ENCODE assay signal across 24 mouse cellular contexts in genomic region chr10:12929149-12929856, GRCm38 (mm10). TPM values are rescaled to one million over a fixed set of nuclear protein-coding genes. Genes with fewer than 3 reads are reported as not detected.
DNase-seq lines count a peak whose midpoint lies in the region; ATAC-seq and TF ChIP-seq lines count a peak whose summit lies in the region.
"Had no signal": no experiment of that assay in that cellular context is flagged by ENCODE, and none has a peak within 500 bp of the region (broad histone marks: within the 10 kb centered on the region; RNA-seq: fewer than 3 reads in every experiment).

No protein-coding gene starts in this region.

- H3K79me2 ChIP-seq in MEL (ENCODE audit: control insufficient read depth, insufficient read depth, low read length, poor library complexity): no peaks in the 10 kb centered on the region

- TF ChIP-seq CTCF in MEL (IDR thresholded peaks at IDR 0.05 in 2 of 3, conservative IDR thresholded peaks at IDR 0.05 in 1 of 3; ENCODE audit: control insufficient read depth in 1 of 3, insufficient read depth in 1 of 3, low read depth in 2 of 3, low read length in 3 of 3, poor library complexity in 1 of 3, severe bottlenecking in 1 of 3): no peak

- H3K4me2 ChIP-seq in midbrain, embryonic 11.5 days: no peak overlapping the region
- no peak overlapping the region for H3K4me2 ChIP-seq in midbrain, embryonic 16.5 days (ENCODE audit: low read length)
- H3K4me2 ChIP-seq in forebrain, embryonic 12.5 days: no peak overlapping the region
- H3K4me2 ChIP-seq: embryonic facial prominence, embryonic 15.5 days; hindbrain, embryonic 15.5 days; limb, embryonic 13.5 days; lung, embryonic 14.5 days; midbrain, embryonic 15.5 days; neural tube, embryonic 12.5 days had no signal

- ATAC-seq in midbrain, embryonic 11.5 days (ENCODE audit: low FRiP score): no peak
- ATAC-seq in midbrain, embryonic 16.5 days: no peak
- ATAC-seq in inflammation-experienced regulatory T-cells, adult 6 months: peak; percentile 65
- ATAC-seq in megakaryocyte-erythroid progenitor cell, adult 5-6 weeks (replicated peaks; ENCODE audit: low FRiP score, low TSS enrichment, poor library complexity, severe bottlenecking): peak; percentile 50; the same call in 1 of the 2 replicates
- no peak for ATAC-seq in forebrain, embryonic 12.5 days (ENCODE audit: low FRiP score)
- ATAC-seq: midbrain, embryonic 15.5 days had no signal

- peak; percentile 72 for DNase-seq in midbrain, embryonic 11.5 days (ENCODE audit: low spot score, missing footprints)
- peak; percentile 81 for DNase-seq in MEL (ENCODE audit: low read depth, low spot score)
- DNase-seq in layer of hippocampus, postnatal 36 days: no peak
- no peak for DNase-seq in urinary bladder, postnatal 14 days (ENCODE audit: low spot score)
- DNase-seq: adrenal gland, postnatal 14 days; cerebellum, adult 9-10 months; gastrocnemius, postnatal 36 days; heart, postnatal 14 days; kidney, adult 11 months; kidney, postnatal 10 days; lung, embryonic 14.5 days; right cerebral cortex, postnatal 14 days had no signal

- 0 out of 4 replicates have a peak, but pooled peaks of 1 of the 2 experiments have one; percentile 15 for TF ChIP-seq EP300 in MEL (IDR thresholded peaks at IDR 0.05; ENCODE audit: low read depth in 1 of 2, low read length in 2 of 2)

- H3K4me1 ChIP-seq in midbrain, embryonic 11.5 days (ENCODE audit: control insufficient read depth, insufficient read depth, low read length): no peaks in the 10 kb centered on the region
- H3K4me1 ChIP-seq in midbrain, embryonic 16.5 days (ENCODE audit: control insufficient read depth, insufficient read depth, low read length): no peaks in the 10 kb centered on the region
- H3K4me1 ChIP-seq in MEL (ENCODE audit: control insufficient read depth in 1 of 2, insufficient read depth in 2 of 2, low read length in 2 of 2): peaks cover 6 to 10% of the 10 kb centered on the region in 2 experiments
- peaks cover 3% of the 10 kb centered on the region; the same call in 1 of the 2 replicates for H3K4me1 ChIP-seq in forebrain, embryonic 12.5 days
- H3K4me1 ChIP-seq: hindbrain, embryonic 15.5 days; midbrain, embryonic 15.5 days; neural tube, embryonic 12.5 days had no signal

- H3K27ac ChIP-seq in midbrain, embryonic 11.5 days (ENCODE audit: low read depth, low read length): no peak overlapping the region
- H3K27ac ChIP-seq in midbrain, embryonic 16.5 days (ENCODE audit: low read length): no peak overlapping the region
- peak overlapping the region; percentile 66 for H3K27ac ChIP-seq in MEL (ENCODE audit: control insufficient read depth, low read depth, low read length)
- H3K27ac ChIP-seq in forebrain, embryonic 12.5 days: no peak overlapping the region
- H3K27ac ChIP-seq: embryonic facial prominence, embryonic 15.5 days; heart, embryonic 10.5 days; hindbrain, embryonic 15.5 days; layer of hippocampus, adult 2 months; left cerebral cortex, adult 2 months; limb, embryonic 13.5 days; midbrain, embryonic 15.5 days; neural tube, embryonic 12.5 days had no signal

- no peak for TF ChIP-seq POLR2A in MEL (IDR thresholded peaks at IDR 0.05; ENCODE audit: control insufficient read depth in 1 of 2, insufficient read depth in 1 of 2, low read depth in 1 of 2, low read length in 2 of 2, poor library complexity in 1 of 2)

- no peak for TF ChIP-seq RAD21 in MEL (IDR thresholded peaks at IDR 0.05; ENCODE audit: low read depth, low read length)

- H3K9me3 ChIP-seq in midbrain, embryonic 11.5 days (ENCODE audit: control insufficient read depth, low read length): no peaks in the 10 kb centered on the region
- H3K9me3 ChIP-seq in midbrain, embryonic 16.5 days (replicated peaks; ENCODE audit: control insufficient read depth, low read length, poor library complexity, severe bottlenecking): no peaks in the 10 kb centered on the region
- no peaks in the 10 kb centered on the region for H3K9me3 ChIP-seq in MEL (replicated peaks; ENCODE audit: insufficient read depth, low read length)
- no peaks in the 10 kb centered on the region for H3K9me3 ChIP-seq in forebrain, embryonic 12.5 days
- H3K9me3 ChIP-seq: embryonic facial prominence, embryonic 15.5 days; heart, embryonic 10.5 days; hindbrain, embryonic 15.5 days; limb, embryonic 13.5 days; midbrain, embryonic 15.5 days; neural tube, embryonic 12.5 days had no signal

- no peak overlapping the region for H3K4me3 ChIP-seq in midbrain, embryonic 11.5 days (ENCODE audit: low read depth, low read length)
- no peak overlapping the region for H3K4me3 ChIP-seq in midbrain, embryonic 16.5 days (ENCODE audit: low read depth, low read length)
- H3K4me3 ChIP-seq in MEL (ENCODE audit: control insufficient read depth in 1 of 2, insufficient read depth in 1 of 2, low read depth in 2 of 2, low read length in 2 of 2): peak overlapping the region; percentile 23 to 31; a peak in 3 of 4 replicates
- H3K4me3 ChIP-seq in forebrain, embryonic 12.5 days (replicated peaks): no peak overlapping the region
- H3K4me3 ChIP-seq: embryonic facial prominence, embryonic 15.5 days; heart, embryonic 10.5 days; hindbrain, embryonic 15.5 days; layer of hippocampus, adult 2 months; left cerebral cortex, adult 2 months; limb, embryonic 13.5 days; midbrain, embryonic 15.5 days; neural tube, embryonic 12.5 days had no signal

- 84% methylated on average over 7 of the region's 7 CpGs for WGBS in midbrain, embryonic 11.5 days
- 90% methylated on average over 7 of the region's 7 CpGs for WGBS in midbrain, embryonic 16.5 days
- 94% methylated on average over 7 of the region's 7 CpGs for WGBS in forebrain, embryonic 12.5 days

- no peaks in the 10 kb centered on the region for H3K36me3 ChIP-seq in midbrain, embryonic 11.5 days (ENCODE audit: control insufficient read depth, insufficient read depth, low read length)
- no peaks in the 10 kb centered on the region for H3K36me3 ChIP-seq in midbrain, embryonic 16.5 days (ENCODE audit: control insufficient read depth, insufficient read depth, low read length)
- H3K36me3 ChIP-seq in MEL (ENCODE audit: control insufficient read depth in 1 of 2, insufficient read depth in 2 of 2, low read length in 2 of 2): peaks cover 0 to 12% of the 10 kb centered on the region in 2 experiments; a peak in 2 of 4 replicates
- H3K36me3 ChIP-seq in forebrain, embryonic 12.5 days (replicated peaks): no peaks in the 10 kb centered on the region
- H3K36me3 ChIP-seq: embryonic facial prominence, embryonic 15.5 days; heart, embryonic 10.5 days; hindbrain, embryonic 15.5 days; limb, embryonic 13.5 days; midbrain, embryonic 15.5 days; neural tube, embryonic 12.5 days had no signal

- H3K27me3 ChIP-seq in midbrain, embryonic 11.5 days (ENCODE audit: control insufficient read depth, insufficient read depth, low read length): no peaks in the 10 kb centered on the region
- H3K27me3 ChIP-seq in midbrain, embryonic 16.5 days (ENCODE audit: control insufficient read depth, insufficient read depth, low read depth, low read length): no peaks in the 10 kb centered on the region
- H3K27me3 ChIP-seq in MEL (ENCODE audit: control insufficient read depth in 1 of 2, insufficient read depth in 2 of 2, low read length in 2 of 2): no peaks in the 10 kb centered on the region
- no peaks in the 10 kb centered on the region for H3K27me3 ChIP-seq in forebrain, embryonic 12.5 days
- H3K27me3 ChIP-seq: embryonic facial prominence, embryonic 15.5 days; hindbrain, embryonic 15.5 days; limb, embryonic 13.5 days; midbrain, embryonic 15.5 days; neural tube, embryonic 12.5 days had no signal

- H3K9ac ChIP-seq in midbrain, embryonic 11.5 days (ENCODE audit: low read length): no peak overlapping the region
- no peak overlapping the region for H3K9ac ChIP-seq in midbrain, embryonic 16.5 days (ENCODE audit: low read depth, low read length)
- H3K9ac ChIP-seq in MEL (ENCODE audit: control insufficient read depth, low read depth, low read length, poor library complexity, severe bottlenecking): peak overlapping the region; percentile 36
- H3K9ac ChIP-seq in forebrain, embryonic 12.5 days: no peak overlapping the region
- H3K9ac ChIP-seq: embryonic facial prominence, embryonic 15.5 days; hindbrain, embryonic 15.5 days; limb, embryonic 13.5 days; lung, embryonic 14.5 days; midbrain, embryonic 15.5 days; neural tube, embryonic 12.5 days had no signal

TF ChIP-seq in MEL, 35 proteins besides CTCF, POLR2A, EP300 and RAD21 (continues in another document):
- TF ChIP-seq HCFC1 (IDR thresholded peaks at IDR 0.05; ENCODE audit: low read depth, low read length): no peak
- no peak for TF ChIP-seq GABPA (IDR thresholded peaks at IDR 0.05; ENCODE audit: low read depth, low read length)
- no peak for TF ChIP-seq MEF2A (IDR thresholded peaks at IDR 0.05; ENCODE audit: extremely low read depth, insufficient replicate concordance, low read depth, low read length, poor library complexity, severe bottlenecking)
- TF ChIP-seq GATA1 (IDR thresholded peaks at IDR 0.05; ENCODE audit: low read depth, low read length): no peak
- TF ChIP-seq SIN3A (IDR thresholded peaks at IDR 0.05; ENCODE audit: low read length): no peak
- TF ChIP-seq ELF1 (IDR thresholded peaks at IDR 0.05; ENCODE audit: low read depth, low read length): 0 out of 2 replicates have a peak, but pooled peaks have one; percentile 10
- TF ChIP-seq CHD1 (IDR thresholded peaks at IDR 0.05; ENCODE audit: low read depth, low read length): no peak
- peak; percentile 95 for TF ChIP-seq TBP (IDR thresholded peaks at IDR 0.05; ENCODE audit: low read depth, low read length)
- no peak for TF ChIP-seq JUND (IDR thresholded peaks at IDR 0.05; ENCODE audit: low read depth, low read length)
- TF ChIP-seq E2F4 (IDR thresholded peaks at IDR 0.05; ENCODE audit: borderline replicate concordance, low read depth, low read length): no peak
- peak; percentile 86 for TF ChIP-seq ZNF384 (IDR thresholded peaks at IDR 0.05; ENCODE audit: low read depth, low read length)
- 0 out of 2 replicates have a peak, but pooled peaks have one; percentile 25 for TF ChIP-seq ETS1 (IDR thresholded peaks at IDR 0.05; ENCODE audit: low read depth, low read length)
- no peak for TF ChIP-seq ZC3H11A (IDR thresholded peaks at IDR 0.05; ENCODE audit: low read depth, low read length)

RNA-seq across cellular contexts. Expression of gene Stx11, which starts 34.8 kb away (rescaled TPM):
- polyA plus RNA-seq in midbrain, embryonic 11.5 days (2014; fragmentation: Nextera tagmentation; extraction: Ambion mirVana): 2.0 and 2.2 TPM in 2 replicates
- polyA plus RNA-seq in midbrain, embryonic 16.5 days (2015; fragmentation: Nextera tagmentation; extraction: Ambion mirVana): 1.3 and 1.7 TPM in 2 replicates
- 1.9 and 3.2 TPM in 2 replicates for total RNA-seq in MEL (2012; rRNA removed)
- 1 to 10 TPM in 1 of 2 experiments, not detected in 1; 2.9 TPM for polyA plus RNA-seq in MEL (2012; ENCODE audit: insufficient read depth in 1 of 2, insufficient read length in 2 of 2, low read depth in 1 of 2, low replicate concordance in 2 of 2, missing spikeins in 1 of 2)
- 10 to 100 TPM; 19.2 to 28.4 (median 20.6) TPM for polyA plus RNA-seq in inflammation-experienced regulatory T-cells, adult 6 months (2017; shearing (Covaris generic))
- 16.8 and 18.1 TPM in 2 replicates for total RNA-seq in megakaryocyte-erythroid progenitor cell, adult 5-6 weeks (2014; fragmentation: Nextera tagmentation)
- total RNA-seq in megakaryocyte-erythroid progenitor cell, adult 5-6 weeks (2017): 13.3 and 14.6 TPM in 2 replicates
- total RNA-seq in layer of hippocampus, postnatal 36 days (2021): under 1 TPM; 0.15 to 0.23 TPM
- polyA plus RNA-seq in forebrain, embryonic 12.5 days (2016; fragmentation: Nextera tagmentation; extraction: Ambion mirVana): 1.5 and 2.0 TPM in 2 replicates

Comparison
In these comparisons a context has a peak if more than half of its experiments do, and no peak if none do; other contexts are left out.
1. ATAC-seq: peak in inflammation-experienced regulatory T-cells, adult 6 months (single experiment) and megakaryocyte-erythroid progenitor cell, adult 5-6 weeks (single experiment); none in midbrain, embryonic 11.5 days (single experiment), midbrain, embryonic 16.5 days (single experiment) and forebrain, embryonic 12.5 days (single experiment).
2. DNase-seq: peak in midbrain, embryonic 11.5 days (single experiment) and MEL (single experiment); none in layer of hippocampus, postnatal 36 days (0 of 2) and urinary bladder, postnatal 14 days (single experiment).
3. H3K4me3 ChIP-seq: peak in MEL (2 of 2); none in midbrain, embryonic 11.5 days (single experiment), midbrain, embryonic 16.5 days (single experiment) and forebrain, embryonic 12.5 days (single experiment).